Mouse (Mus musculus): ENCODE results near the gene Zfand3.

Zfand3 gene

DNA sequence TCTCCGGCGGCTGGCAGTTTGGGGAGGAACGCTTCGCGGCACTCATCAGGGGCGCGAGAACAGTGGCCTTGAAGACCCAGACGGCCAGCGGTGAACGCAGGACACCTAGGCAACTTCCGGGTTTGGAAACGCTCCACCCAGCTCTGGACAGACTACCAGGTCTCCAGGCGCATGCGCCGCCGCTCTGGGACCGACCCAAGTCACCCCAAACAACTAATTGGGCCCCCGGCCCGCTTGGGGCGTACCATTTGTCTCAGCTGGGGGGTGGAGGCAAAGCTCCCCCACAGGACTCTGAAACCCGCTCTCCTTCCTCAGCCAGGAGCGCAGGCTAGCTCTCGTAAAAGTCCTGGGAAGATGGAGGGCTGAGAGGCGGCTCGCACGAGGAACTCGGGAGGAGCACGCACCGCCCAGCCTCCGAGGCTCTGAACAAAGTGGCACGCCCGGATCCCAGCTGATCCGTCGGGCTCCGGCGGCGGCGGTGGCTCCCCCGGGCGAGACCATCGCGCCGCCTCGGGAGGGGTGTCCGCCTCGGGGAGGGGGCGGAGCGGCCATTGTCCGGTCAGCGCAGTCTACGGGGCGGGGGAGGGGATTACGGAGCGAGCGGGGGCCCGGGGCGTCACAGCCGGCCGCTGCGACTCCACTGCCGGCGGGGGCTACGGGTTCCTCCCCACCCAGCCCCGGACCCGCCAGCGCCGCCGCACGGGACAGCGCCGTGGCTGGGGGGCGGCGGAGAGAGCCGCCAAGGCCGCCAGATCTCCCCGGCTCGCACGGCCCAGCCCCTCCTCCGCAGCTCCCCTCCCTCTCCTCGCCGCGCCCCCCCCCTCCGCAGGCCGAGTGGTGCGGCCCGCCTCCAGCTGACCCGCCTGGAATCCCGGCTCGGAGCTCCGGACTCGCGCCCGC lies at the start of gene Zfand3:
Gene Zfand3 (plus strand): TSS at position 531 of the 900 bp plus-strand sequence.
- DNase-seq = peak; percentile 96

DNA sequence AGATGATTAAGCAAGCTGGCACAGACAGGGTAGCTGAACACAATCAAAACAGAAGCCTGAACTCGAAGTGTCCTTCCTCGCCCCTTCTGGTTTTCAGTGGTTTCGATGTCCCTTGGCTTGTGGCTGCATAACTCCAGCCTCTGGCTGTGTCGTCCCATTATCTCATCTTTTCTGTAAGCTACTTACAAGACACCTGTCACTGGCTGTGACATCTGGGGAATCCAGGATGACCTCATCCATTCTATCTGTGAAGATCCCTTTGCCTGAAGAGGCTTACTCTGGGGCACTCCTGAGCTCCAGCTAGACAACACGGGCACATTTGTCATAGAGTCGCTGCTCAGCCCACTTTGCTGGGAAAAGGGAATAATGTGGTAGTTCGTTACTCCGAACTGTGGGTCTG lies 48.7 kb upstream of the Zfand3 start:
- no peak for DNase-seq

DNA sequence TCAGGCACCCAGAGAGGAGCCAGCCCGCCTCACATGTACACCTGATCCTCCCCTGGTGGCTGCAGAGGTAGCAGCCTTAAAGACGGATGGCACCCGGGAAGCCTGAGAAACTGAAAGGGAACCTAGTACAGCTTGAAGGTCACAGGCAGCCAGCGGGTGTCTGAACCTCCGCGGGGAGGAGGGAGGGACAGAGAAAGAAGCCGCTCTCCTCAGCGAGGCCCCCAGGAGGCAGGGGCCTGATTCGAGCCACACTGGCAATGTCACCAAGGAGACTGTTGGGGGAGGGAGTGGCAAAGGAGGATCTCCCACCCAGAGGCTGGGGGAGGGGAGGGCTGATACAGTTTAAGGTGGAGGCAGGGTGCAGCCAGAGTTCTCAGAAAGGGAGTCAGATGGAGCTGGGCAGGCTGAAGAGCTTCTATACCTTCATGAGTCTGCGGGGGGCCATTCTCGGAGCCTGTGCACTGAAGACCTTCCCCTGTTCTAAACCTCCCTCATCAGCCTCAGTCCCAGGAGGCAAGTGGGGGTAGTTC lies 40.7 kb upstream of the Zfand3 start:
- no peak for DNase-seq

DNA sequence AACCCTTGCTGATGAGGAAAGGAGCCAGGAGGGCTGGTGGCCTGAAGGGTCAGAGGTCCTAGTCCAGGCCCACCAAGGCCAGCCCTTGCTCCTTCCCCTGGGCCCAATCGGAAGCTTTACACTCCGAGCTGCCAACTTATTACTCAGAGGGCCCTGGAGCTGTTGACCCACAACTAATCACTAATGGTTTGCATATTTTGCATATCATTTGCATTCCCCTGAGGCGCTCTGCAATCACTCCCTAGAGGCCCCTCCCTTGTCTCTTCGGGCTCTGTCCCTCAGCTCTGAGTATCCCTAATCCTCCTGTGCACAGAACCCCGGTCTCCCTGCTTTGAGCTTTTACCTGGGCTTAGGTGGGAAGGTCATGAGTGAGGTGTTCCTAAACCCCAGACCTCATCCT lies 39.0 kb upstream of the Zfand3 start:
- DNase-seq = no peak

DNA sequence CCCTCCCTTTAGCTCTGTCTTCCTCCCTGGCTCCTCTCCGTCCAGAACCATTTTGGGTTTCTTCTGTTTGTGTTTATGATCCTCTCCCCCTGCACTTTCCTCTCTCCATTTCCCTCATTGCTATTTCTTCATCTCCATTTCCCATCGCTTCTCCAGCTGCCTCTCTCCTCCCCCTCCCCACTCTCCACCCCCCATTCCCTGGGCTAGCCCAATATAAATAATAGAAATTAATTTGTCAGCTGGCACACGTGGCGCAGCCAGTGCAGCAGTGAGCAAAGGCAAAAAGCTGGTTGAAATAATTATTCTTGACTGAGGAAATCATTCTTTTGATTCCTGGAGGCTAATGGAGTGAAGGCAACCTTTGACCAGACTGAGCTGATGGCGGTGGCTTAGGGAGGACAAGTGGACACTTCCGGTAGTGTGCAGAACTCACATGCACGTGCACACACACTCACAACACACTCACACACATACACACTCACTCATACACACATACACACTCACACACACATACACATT lies 34.4 kb upstream of the Zfand3 start, which contains the start of gene Mdga1:
Gene Mdga1 (minus strand): TSS at position 51 of the 519 bp plus-strand sequence.
- no peak for DNase-seq

DNA sequence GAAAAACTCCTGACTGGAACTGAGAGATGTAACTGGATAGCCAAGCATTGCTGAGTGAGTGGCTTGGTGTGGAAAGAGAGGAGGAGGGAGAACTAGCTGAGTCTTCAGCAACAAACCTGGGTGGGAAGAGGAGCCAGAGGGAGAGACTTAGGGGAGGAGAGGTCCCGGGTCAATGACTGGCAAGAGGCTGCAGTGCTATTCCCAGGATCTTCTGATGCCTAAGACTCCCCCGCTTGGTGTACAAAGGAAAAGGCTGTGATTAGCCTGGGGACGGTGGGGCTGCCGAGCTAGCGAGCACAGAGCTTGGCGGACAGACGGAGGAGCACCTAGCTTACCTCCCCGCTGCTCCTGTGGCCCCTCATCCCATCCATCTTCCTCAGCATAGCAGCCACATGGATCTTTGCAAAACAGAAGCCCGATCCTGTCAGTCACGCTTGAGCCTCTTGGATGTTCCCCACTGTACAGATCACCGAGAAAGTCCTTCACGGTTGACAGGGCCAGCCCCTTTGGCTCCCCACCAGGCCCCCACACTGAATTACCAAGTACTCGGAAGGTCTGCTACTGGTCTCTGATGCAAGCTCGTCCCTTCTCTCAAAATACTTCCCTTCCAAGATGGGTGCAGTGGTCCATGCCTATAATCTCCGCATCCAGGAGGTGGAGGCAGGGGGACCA lies 32.6 kb upstream of the Zfand3 start:
- DNase-seq = no peak

- DNase-seq = no peak
These were observed 31.3 kb upstream of the Zfand3 start for GRCm38 (mm10) chr17:29973226-29973625.

DNA sequence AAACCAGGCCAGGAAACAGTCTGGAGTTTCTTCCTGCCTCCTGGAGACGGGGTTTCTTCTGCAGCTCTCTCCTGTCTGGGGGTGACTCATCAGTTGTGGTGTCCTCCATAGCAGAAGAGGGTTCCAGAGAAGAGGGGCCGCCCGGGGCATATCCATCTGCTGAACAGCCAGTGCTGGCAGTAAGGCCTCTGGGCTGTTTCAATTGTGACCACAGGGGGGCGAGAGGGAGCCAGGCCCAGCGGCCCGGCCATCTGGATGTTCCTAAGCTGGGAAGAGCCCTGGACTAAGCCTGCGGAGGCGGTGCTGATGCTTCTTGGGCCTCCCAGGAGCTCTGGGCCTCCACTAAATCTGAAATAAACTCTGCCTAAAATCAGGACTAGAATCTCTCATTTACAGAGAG lies 28.8 kb upstream of the Zfand3 start:
- DNase-seq = peak; percentile 98

GRCm38 (mm10) chr17:29979020-29979419 lies 25.5 kb upstream of the Zfand3 start:
- DNase-seq = no peak

GRCm38 (mm10) chr17:29979841-29980240 lies 24.7 kb upstream of the Zfand3 start:
- DNase-seq = no peak

GRCm38 (mm10) chr17:29981568-29981967 lies 23.0 kb upstream of the Zfand3 start:
- no peak for DNase-seq

DNA sequence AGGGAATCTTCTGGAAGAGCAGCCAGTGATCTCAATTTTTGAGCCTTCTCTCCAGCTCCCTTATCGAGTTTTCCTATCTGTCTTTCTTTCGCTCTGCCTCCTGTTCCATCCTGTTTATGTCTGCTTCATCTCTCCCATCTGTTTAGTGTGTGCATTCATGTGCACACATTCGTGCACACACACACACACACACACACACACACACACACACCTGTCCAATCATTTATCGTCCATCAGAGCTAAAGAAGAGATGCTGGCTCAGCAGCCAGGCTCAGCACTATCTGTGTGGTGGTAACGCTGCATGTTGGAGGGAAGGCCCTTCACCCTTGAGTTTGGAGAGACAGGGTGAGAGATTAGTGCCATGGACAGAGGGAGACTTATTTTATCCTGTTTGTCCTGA lies 21.3 kb upstream of the Zfand3 start:
- no peak for DNase-seq

DNA sequence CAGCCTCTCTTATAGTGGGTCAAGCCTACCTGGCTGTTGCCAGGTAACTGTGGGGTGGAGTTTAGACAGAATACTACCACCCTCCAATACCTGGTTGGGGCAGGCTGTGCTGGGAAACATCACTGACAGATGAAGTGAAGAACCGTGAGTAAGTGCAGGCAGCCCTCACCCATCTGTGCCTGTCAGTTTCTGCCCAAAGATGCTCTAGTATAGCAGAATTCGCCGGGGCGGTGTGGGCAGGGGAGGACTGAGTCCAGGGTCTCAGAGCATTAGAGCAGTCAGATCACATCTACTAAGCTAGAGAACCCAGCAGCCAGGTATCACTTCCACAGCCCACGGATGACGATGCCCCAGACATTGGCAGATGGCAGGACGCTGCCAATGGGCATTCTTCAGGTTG lies 19.6 kb upstream of the Zfand3 start:
- DNase-seq = no peak

DNA sequence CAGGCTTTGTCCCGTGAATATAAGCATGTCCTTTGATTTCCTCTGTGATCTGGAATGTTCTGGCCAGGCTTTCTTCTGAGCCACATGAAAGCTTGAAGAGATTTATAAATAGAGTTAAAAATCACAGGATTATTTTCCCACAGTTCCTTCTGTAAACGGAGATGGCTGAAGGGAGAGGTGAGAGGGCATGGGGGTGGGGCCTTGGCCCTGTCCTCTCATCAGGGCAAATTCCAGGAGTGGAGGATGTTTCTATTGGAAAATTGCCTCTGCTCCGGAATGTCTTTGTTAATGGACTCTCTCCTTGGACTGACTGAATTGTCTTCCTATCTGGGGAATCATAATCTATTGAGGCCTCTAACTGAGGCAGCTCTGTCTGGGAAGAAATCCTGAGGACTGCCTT lies 19.0 kb upstream of the Zfand3 start:
- no peak for DNase-seq

DNA sequence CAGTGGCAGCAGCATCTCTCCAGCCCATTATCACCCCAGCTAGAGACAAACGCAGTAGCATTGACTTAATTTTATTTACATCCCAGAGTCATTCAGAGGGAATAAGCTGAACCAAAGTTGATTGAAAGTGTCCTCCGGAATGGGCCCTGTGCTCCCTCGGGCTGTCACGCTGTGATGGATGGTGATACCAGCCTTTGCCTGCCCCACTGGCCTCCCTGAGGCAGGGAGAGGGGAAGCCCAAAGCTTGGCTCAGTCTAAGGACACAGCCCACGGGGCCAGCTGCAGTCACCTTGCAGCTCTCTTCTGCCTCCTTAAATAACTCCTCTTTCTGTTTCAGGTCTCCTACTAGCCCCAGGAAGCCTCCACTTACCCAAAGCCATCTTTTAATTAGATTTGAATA lies 16.4 kb upstream of the Zfand3 start:
- no peak for DNase-seq

- no peak for DNase-seq
These were observed 14.9 kb upstream of the Zfand3 start for GRCm38 (mm10) chr17:29989653-29990052.

DNA sequence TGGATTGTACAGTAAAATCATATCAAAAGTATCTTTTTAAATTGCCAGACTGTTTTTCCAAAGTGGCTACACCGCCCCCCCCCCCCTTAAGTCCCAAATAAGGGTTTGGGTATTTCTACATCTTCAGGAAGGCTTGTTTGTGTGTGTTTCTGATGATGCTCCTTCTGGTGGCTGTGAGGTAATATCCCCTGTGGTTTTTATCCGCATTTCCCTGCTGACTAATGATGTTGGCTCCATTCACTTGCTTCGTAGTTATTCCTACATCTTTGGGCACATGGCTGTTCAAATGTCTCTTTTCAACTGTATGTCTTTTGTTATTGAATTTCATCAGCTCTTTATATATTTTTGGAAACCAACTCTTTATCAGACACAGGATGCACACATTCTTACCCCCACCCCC lies 14.4 kb upstream of the Zfand3 start:
- DNase-seq = no peak

- DNase-seq = no peak
These were observed 13.7 kb upstream of the Zfand3 start for GRCm38 (mm10) chr17:29990845-29991244.

DNA sequence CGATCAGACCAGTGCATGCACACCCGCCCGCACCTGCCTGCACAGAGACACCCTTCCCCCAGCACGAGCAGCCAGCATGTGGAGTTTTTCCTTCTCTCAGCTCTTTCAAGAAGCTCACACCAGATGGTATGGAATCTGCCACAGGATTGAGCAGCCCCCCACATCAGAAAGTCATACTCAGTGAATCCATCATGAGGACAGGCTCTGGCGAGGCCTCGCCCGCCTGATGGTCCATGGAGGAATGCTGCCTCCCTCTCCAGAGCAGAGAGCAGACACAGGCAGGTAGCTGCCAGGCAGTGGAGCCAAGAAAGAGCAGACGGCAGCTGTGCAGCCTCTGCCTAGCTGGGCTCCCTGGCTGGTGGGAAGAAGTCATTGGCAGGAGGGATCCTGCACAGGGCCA lies 11.0 kb upstream of the Zfand3 start:
- DNase-seq = no peak

- no peak for DNase-seq
These were observed 10.5 kb upstream of the Zfand3 start for GRCm38 (mm10) chr17:29994011-29994410.

GRCm38 (mm10) chr17:29994459-29994858 lies 10.1 kb upstream of the Zfand3 start:
- DNase-seq = no peak

DNA sequence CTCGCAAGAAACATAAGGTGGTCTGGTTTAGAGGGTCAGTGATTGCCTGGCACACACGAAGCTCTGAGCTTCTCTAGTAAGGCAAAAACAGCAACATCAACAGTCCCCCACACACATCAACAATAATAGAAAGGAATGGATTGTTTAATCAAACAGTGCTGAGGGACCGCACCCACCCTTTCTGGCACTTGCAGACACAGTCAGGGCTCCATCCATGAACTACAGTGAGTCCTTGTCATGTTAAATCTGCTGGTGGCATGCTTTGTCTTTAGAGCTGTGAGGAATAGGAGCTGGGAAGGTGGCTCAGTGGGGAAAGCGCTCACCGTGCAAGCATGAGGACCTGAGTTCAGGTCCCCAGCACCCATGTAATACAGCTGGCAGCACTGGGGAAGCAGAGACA lies 8.5 kb upstream of the Zfand3 start:
- DNase-seq = no peak

GRCm38 (mm10) chr17:29997726-29998125 lies 6.8 kb upstream of the Zfand3 start:
- DNase-seq = peak; percentile 19

All from cerebellum, adult 8-10 months (tissue).